Mouse (Mus musculus): Measurements from ENCODE around the gene Abl1.

Abl1 gene

DNA sequence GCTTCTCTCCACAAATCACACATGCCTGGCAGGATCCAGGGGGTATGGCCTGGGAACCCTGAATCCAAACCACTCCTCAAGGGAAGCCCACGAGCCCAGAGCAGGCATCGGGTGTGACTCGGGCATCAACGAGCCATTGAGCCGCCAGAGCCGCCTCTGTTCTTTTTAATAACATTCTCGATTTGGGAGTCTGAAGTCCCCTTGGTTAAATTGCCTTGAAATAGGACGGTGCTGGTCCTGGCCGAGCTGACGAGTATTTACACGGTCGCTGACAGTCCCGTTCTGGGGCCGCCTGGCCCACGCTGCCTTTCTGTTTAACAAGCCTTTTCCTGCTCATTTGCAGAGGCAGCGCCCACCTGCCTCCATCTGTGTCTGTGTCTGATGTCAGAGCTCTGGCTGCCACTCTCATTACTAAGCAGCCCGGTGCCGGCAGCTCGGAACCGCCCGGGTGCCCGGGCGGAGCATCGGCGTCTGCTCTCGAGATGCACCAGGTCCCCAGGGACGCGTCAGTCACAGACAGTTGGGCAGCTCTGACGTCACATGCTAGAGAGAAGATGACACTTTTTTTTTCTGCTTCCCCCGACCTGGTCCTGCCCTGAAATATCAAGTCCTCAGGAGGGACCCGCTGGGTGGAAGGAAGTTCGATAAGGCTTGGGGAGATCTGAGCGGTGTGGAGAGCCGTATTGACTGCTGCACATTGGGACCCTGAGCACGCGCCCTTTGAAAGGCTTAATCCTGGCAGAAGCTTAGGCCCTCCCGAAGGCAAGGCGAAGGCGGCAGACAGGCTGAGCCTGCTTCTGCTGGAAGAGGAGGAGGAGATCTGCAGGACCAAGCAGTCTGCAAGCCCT lies 134.6 kb downstream of the Abl1 start:
- in situ Hi-C loops (cut with MboI, MseI), result no loop called here

DNA sequence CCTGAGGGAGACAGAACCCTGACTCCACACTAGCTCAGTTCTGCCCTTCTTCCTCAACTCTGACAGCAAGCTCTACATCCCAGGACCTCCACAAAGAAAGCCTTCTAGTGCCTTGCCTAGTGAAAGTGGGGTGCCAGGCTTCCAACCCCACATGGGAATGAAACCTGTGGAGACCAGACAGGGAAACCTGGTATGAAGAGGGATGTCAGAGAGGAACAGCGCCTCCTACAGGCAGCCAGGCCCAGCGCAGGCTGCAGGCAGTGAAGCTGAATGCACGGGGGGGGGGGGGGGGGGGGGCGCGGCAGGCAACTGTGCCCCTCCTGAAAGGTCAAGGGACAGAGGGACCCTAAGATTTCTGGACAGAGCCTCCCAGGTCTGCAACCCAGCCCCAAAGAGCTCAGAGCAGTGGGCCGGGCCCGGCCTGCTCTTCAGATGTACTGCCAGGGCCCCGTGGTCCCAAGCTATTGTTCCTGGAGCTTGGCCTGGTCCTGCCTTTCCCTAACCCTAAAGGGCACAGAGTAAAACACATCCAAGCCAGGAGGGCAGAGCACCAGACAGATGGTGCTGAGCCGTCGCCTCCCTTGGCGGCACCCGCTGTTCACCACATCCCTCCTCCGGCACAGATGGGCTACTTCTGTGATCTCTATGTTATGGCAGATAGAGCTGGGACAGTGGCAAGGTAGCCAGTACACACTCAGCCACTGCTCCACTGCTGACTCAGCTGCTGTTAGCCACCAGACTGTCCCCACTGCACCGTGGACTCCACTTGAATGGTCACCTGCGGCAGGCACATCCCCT lies 136.0 kb downstream of the Abl1 start:
- in situ Hi-C loops (cut with MboI, MseI), result no loop called here

DNA sequence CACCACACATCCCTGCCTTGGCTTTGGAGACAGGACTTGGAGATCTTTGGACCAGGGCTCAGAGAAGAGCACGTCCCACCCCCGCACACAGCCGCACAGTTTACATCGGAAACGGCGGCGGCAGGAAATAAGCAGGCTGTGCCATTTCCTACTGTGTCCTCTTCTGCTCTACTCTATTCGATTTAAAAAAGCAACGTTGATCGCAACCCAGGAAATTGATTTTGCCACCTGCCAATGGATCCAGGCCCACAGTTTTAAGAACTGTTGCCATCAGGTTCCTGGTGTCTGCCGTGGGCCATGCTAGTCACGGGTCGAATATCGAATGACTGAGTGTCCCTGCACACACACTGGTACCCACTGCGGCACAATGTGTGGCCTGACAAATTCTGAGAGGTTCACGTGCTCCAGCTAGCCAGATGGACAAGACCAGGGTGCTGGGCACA lies 137.3 kb downstream of the Abl1 start:
- in situ Hi-C loops (cut with MboI, MseI), result no loop called here

DNA sequence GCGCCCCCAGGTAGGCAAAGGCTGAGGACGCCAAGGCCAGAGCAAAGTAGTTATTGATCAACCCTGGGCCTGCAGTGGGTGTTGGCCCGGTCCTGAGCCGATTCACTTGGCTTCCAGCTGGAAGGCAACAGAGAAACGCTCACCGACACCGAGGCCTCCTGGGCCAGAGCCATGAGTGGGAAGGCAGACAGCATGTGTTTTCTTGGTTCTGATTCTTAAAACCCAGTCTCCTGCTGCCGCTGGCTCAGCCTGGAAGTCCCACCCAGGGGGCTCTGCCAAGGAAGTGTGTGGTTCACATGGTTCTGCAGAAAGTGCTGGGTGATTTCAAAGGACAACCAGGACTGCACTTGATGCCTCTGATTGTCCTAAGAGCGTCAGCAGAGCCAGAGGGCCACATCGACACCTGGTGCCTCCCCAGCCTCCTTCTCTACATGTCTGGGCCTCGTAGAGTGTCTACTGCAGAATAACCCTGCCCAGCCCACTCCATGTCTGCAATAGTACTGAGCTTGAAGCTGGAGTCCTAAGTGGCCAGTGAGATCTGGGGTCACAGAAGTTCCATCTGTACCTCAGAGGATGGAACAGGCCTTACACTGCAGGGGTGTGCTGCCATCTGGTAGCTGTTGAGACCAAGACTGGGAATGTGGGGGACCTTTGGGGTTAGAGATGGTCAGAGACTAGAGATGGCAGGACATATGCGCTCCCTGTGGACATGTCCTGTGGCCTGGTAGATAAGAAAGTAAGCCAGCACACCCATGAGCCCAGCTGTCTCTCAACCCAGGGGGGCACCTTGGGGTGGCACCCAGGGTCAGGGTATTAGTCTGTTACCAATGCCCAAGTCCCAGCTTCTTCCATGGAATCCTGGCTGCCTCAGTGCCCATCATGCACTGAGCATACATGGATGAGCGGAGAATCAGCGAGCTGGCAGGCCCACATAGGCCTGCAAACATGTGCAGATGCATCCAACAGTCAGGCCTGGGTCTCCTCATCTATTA lies 138.2 kb downstream of the Abl1 start:
- in situ Hi-C loops (cut with MboI, MseI), result no loop called here

DNA sequence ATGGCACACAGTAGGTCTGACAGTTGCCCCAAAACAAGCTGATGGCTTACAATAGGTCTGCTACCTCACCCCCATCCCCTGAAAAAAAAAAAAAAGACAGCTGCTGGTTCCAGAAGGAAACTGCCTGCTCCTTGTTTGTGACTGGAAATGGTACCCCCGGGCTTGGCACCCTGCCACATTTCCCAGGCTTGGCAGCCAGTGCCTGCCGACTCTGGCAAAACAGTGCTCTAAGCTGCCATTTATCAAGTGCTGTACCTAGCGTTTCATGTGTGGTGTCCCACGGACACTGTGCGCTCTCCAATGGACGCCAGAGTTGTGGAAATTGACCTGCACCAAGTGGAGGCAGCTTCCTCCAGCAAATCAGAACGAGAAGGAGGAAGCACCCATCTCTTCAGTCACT lies 139.7 kb downstream of the Abl1 start:
- in situ Hi-C loops (cut with MboI, MseI), result no loop called here

DNA sequence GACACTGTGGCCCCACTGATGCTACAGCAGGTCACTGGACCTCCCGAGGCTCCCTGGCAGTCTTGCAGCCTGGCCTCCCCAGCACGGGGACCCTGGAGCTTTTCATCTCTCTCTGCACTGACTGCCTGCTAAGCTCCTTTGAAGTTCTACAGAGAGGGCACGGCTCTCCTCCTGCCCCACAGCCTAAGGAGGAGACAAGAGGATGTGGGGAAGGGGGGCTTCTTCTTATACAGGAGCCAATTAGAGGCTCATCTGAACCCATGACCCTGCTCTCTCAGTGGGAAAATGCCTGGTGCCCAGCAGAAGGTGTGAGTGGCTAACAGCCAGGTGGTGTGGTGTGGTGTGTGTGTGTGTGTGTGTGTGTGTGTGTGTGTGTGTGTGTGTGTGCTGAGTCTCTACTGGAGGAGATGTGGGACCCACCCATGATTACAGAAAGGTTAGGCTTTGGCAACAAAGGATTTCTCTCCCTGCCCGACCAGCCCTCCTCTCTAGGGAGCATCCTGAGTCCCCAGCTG lies 140.2 kb downstream of the Abl1 start:
- in situ Hi-C loops (cut with MboI, MseI), result no loop called here

DNA sequence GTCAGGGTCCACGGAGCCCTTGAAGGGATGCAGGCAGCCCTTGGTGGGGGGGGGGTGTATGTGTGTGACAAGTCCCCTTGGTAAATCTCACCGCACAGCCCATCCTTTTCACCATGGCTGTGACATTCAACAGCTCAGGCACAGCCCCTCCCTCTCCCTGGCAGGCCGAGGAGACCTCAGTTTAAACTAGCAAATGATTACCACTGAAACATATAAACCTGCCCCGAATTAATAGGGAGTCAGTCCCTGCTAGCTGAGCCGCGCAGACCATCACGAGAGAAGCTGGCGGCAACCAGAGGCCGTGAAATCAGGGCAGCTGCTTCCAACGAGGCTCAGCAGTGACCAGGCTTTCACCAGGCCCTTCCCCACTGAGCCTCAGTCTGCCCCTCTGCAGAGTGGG lies 147.9 kb downstream of the Abl1 start:
- in situ Hi-C loops (cut with MboI, MseI), result no loop called here

DNA sequence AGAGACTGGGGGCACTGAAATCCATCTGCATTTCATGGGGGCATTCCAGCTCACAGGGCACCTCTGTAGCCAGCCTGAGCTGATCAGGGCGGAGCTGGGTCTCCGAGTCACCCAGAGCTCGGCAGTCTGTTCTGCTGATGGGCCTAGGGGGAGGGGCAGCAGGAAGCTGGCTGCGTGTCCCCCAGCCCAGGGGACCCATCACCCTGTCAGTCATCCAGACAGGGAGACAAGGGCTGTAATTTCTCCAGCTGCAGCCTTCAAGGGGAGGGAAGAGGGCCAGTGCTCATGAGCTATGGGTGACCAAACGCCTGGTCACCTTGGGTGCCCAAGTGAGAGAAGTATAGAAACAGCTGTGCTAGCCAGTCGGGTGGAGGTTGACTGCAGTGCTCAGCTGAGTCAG lies 148.8 kb downstream of the Abl1 start:
- in situ Hi-C loops (cut with MboI, MseI), result no loop called here

DNA sequence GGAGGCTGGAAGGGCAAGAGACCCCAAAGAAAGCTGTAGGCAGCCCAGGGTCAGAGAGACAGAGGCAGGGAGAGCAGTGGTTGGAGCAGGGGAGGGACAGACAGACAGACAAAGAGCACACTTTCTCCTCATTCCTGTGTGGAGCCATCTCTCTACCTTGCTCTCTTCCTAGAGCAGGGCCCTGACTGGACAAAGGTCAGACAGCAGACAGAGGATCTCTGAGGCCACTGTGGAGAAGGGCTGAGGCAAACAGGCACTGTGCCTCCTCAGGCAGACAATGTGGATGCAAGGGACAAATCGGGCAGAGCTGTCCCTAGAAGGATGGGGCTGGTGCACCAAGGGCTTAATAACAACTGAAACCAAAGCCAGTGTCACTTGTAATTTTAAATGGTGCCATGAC lies 150.7 kb downstream of the Abl1 start:
- in situ Hi-C loops (cut with MboI, MseI), result no loop called here

DNA sequence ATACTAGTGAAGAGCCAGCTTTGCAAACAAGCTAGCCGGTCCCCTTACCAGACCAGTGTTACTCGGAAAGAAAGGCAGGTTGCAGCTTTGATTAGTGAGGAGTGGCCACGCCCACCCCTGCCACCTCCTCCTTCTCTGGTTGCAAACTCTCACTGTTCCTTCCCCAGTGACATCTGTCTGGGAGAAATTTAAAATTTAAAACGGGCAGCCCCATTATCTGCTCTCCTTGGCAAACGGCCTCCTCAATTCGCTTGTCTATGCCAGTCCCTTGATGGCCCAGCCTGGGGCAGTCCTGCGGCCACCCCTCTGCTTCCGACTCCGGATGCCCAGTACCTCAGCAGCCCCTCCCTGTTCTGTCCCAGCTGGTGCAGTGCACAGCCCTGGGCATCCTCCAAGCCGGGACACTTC lies 156.6 kb downstream of the Abl1 start:
- in situ Hi-C loops (cut with MboI, MseI), result no loop called here

DNA sequence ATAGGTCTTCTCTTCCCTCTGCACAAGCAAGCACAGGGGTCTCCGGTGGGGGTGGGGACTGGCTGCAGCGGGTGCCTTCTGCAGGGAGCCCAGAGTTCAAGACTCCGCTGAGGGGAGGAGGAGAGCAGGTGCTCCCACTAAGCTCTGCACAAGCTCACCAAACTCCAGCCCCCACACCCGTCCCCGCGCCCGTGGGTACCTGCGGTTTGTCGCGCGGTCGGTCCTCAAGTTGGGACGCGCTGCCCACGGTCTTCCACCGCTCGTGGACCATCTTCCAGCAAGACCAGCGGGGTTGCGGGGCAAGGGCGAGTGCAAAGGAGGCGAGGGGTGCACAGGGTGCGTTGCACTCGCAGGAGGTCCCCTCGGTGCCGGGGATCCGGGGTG lies 157.3 kb downstream of the Abl1 start:
- in situ Hi-C loops (cut with MboI, MseI), result no loop called here

DNA sequence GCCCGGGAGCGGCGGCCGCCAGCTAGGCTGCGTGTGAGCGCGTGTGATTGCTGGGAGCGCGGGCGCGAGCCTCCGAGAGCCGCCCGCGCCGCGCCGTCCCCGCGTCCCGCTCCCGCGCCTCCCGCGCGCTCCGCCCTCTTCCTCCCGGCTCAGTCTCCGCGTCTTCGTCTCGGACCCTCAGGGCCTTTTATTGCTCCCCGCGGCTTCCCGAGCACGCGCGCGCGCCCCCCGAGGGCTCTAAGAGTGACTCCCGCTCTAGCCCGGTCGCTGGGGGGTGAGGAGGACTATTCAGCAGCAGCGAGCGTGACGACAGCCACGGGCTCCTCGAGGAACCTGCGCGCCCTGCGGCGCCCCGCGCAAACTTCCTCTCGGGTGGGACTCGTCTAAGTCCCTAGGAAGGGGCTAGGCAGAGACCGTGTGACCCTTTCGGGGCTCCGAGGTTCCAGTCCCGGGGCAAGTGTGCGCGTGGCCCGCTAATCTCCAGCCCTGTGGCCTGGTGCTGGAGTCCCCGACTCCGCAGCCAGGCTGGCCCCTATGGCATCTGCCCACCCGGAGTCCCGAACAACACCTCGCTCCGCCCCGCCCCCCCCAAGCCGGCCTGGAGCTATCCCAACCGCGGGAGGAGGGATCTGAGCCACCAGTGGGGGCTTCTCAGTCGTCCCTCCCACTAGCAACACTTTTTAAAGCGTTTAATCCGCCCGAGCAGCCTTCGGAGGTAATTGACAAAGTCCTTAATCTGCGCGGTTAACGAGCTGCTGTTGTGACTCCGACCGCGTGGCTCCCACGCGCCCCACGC lies 157.9 kb downstream of the Abl1 start, which contains the start of gene Fibcd1:
Gene Fibcd1, minus strand, starts transcription at position 110 of the 796 bp plus-strand sequence.
- in situ Hi-C loops (cut with MboI, MseI), result no loop called here

DNA sequence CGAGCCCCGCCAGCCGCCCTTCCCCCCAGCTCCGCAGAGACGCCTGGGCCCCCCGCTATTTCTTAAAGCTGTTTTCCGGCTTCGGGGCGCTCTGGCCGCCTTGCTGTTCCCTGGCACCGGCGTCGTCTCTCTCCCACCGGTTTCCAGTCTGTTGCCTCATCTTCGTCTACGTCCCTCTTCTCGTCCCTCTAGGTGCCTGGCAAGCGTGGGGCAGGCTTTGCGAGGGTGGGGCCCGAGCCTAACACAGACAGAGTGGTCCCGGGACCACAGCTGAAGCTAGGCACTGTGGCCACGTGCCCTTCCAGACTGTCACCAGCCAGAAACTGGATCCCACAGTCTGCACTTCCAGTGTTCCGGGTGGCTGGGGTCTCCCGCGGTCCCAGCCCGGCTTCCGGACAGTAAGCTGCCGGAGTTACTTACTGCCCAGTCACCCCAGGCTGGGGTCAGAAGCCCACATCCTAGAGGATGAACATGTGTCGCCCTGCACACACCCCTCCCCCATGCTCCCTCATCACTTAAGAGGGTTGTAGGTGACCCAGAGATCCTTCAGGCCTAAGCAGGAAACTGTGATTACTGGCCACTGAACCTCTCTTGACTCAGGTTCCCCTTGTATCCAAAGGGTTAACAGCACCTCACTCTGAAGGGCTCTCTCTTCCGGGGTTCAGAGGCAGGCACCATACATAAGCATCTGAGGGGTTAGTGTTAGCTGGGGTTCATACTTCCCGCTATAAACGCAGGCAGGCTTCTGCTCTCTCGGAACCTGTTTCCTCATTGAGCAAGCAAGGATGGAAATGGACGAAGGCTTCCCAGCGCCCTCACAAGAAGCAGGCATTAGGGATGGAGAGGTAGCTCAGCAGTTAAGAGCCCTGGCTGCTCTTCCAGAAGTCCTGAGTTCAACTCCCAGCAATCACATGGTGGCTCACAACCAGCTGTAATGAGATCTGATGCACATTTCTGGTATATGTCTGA lies 158.8 kb downstream of the Abl1 start:
- in situ Hi-C loops (cut with MboI, MseI), result no loop called here

DNA sequence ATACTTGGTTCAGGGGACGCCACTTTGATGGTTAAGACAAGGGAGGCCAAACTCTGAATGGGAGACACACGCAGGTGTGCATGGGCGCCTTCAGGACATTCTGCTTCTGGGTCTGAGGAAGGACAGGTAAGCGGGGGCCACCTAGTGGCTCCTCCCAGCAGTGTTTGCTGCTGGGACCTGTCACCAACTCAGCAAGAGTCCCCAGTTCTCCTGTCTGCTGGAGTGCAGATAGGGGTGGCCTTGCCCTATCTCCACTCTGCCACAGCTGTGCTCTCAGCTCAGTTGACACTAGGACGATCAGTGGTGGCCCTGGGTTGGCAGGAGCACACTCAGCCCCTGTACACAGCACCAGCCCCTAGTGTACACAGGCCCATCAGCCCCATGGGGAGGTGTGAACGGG lies 159.7 kb downstream of the Abl1 start:
- in situ Hi-C loops (cut with MboI, MseI), result no loop called here

DNA sequence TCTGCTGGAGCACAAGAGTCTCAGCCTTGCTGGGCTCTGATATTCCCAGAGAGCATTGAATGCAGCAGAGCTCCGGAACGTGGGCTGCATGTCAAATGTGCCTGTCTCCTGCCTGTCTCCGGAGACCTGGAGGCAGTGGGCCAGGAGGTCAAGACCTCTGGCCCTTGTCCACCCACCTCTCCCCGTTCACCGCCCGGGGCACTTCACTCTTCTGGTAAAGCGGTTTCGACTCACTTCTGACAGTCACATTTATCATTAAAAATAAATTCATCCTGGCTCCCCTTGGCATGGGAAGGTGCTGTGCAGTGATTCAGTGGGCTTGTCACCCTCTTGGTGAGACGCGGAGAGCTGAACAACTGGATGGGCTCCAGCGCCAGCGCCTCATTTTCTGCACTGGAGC lies 162.0 kb downstream of the Abl1 start:
- in situ Hi-C loops (cut with MboI, MseI), result no loop called here

Data from T-helper 2 cell (primary cell).